Mouse (Mus musculus) hindbrain, postnatal 0 days (tissue): ENCODE measurements around the gene Ctbp2. TPM values are rescaled to one million over a fixed set of nuclear protein-coding genes. Genes with fewer than 3 reads are reported as not detected.

ENCODE experiments used
- ATAC-seq: fragments of 200-750 bp; cut with Nextera tagmentation; 2 replicates; pipeline ENCODE4 v1.8.0; 2017; ENCODE audit warnings: mild to moderate bottlenecking, moderate TSS enrichment, moderate library complexity
- DNase-seq: peaks from one replicate; pipeline ENCODE4 v3.0.0-alpha.2; 2015; ENCODE audit warnings: low spot score
- H3K27ac ChIP-seq: fragments of 300-500 bp; sonication (generic); 2 replicates; pipeline ENCODE4 v1.5.1; 2014; ENCODE audit warnings: mild to moderate bottlenecking
- H3K27me3 ChIP-seq: fragments of 300-500 bp; sonication (generic); 2 replicates; pipeline ENCODE4 v1.6.1; 2014; ENCODE audit warnings: low read length, mixed read lengths; ENCODE audit not compliant: insufficient read depth
- H3K36me3 ChIP-seq: fragments of 300-500 bp; sonication (generic); 2 replicates; pipeline ENCODE4 v1.6.1; 2014; ENCODE audit warnings: low read length, mixed read lengths; ENCODE audit not compliant: insufficient read depth
- H3K4me1 ChIP-seq: fragments of 300-500 bp; sonication (generic); 2 replicates; pipeline ENCODE4 v1.6.1; 2014; ENCODE audit warnings: antibody characterized with exemption, low read length, mixed read lengths; ENCODE audit not compliant: insufficient read depth
- H3K4me2 ChIP-seq: fragments of 300-500 bp; sonication (generic); 2 replicates; pipeline ENCODE4 v1.6.1; 2014; ENCODE audit warnings: low read depth, mild to moderate bottlenecking, low read length, moderate library complexity, mixed read lengths
- H3K4me3 ChIP-seq: fragments of 300-500 bp; sonication (generic); 2 replicates; pipeline ENCODE4 v1.5.1; 2014; ENCODE audit warnings: low read length
- H3K9ac ChIP-seq: fragments of 300-500 bp; sonication (generic); replicated peaks from 2 replicates; pipeline ENCODE4 v1.6.1; 2014; ENCODE audit warnings: mild to moderate bottlenecking, low read length, moderate library complexity, mixed read lengths
- H3K9me3 ChIP-seq: fragments of 300-500 bp; sonication (generic); 2 replicates; pipeline ENCODE4 v1.6.1; 2016; ENCODE audit warnings: low read length, mixed read lengths
- CTCF ChIP-seq: IDR thresholded peaks from 2 replicates; pipeline ENCODE4 v1.5.1; 2016; ENCODE audit warnings: antibody characterized with exemption, control low read depth, low read depth
- WGBS: fragments of 180-500 bp; shearing (Covaris S2); extraction: QIAGEN DNeasy Blood & Tissue Kit; methylation state at CpG from one replicate; pipeline ENCODE4 v1.1.7; 2014; 5-methylcytosine and 5-hydroxymethylcytosine counted together
- polyA plus RNA-seq: library from polyadenylated mRNA; unstranded; fragments of >200 nt; fragmentation: Nextera tagmentation; extraction: Ambion mirVana; gene quantifications from 2 replicates; pipeline ENCODE4 v1.2.1, GENCODE M21; 2015
- total RNA-seq: library from RNA; depleted of rRNA; stranded (reverse); fragments of >200 nt; gene quantifications from 2 replicates; pipeline ENCODE4 v1.2.3, GENCODE M21; 2014

Gene Ctbp2
- total and polyA plus RNA-seq, 2 experiments from 2014 or later = 39.6 to 89.0 TPM

DNA sequence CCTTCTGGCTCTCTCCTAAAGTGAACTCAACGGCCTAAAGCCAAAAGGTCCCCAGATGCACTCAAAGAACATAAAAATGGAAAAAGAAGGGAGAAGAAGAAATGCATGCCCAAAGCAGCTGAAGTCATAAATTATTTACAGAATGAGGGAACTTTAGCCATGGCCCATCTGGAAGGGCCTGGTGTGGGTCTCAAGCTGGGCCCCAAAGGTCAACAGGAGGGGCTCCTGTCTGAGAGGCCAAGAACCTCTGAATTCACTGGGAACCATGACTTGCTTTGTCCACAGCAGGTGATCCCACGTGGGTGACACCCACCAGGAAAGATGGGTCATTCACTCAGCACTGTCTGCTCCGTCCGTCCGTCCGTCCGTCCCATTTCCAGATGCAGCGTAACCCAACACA, 67.2 kb downstream of the Ctbp2 start:
- no peak overlapping the region for H3K4me2 ChIP-seq
- no peaks in the 10 kb centered on the region for H3K9me3 ChIP-seq
- no peak overlapping the region for H3K4me3 ChIP-seq
- H3K27me3 ChIP-seq = no peaks in the 10 kb centered on the region
- no peak for ATAC-seq
- H3K4me1 ChIP-seq = peaks cover 19% of the 10 kb centered on the region
- no peak for DNase-seq
- no peaks in the 10 kb centered on the region for H3K36me3 ChIP-seq
- WGBS = 95% methylated on average over 8 of the region's 8 CpGs
- no peak overlapping the region for H3K9ac ChIP-seq
- TF ChIP-seq CTCF = no peak
- no peak overlapping the region for H3K27ac ChIP-seq

DNA sequence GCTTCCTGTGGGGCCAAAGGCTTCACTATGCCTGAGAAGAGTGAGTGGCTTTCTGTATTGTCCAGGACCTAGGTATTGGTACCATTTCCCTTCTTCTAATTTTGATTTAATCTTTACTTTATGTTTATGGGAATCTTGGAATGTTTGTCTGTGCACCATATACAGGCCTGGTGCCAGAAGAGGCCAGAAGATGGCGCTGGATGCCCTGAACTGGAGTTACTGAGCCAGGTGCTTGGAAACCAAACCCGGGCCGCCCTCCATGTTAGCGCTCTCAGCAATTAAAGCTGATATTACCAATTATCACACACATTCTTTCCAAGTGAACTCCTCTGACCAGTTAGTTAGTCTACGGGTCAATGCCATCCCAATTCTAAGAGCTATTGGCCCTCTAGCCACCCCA, 69.7 kb downstream of the Ctbp2 start:
- 94% methylated on average over 5 of the region's 5 CpGs for WGBS

DNA sequence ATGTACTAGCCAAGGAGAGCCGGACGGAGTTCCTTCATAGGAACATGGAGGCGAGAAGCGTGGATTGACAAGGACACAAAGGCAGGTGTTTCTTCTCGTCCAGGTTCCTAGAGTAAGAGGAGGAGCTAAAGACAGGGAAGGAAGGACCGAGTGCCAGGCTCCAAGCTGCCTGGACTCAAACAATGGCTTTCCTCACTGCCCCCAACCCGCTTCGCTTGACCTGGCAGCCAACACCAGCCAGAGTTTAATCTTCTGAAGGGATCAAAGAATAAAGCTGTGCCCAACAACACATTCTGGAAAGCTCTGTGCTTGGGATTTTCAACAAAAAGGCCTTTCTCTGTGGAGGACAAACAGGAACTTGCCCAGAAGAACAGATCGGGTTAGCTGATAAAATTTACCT, 70.4 kb downstream of the Ctbp2 start:
- TF ChIP-seq CTCF = no peak
- H3K9me3 ChIP-seq = no peaks in the 10 kb centered on the region
- ATAC-seq (no peak), DNase-seq (no peak)
- H3K4me3 ChIP-seq = no peak overlapping the region
- H3K9ac ChIP-seq = no peak overlapping the region
- no peaks in the 10 kb centered on the region for H3K27me3 ChIP-seq
- 69% methylated on average over 9 of the region's 9 CpGs for WGBS
- H3K4me1 ChIP-seq = peaks cover 4% of the 10 kb centered on the region
- H3K36me3 ChIP-seq = no peaks in the 10 kb centered on the region
- no peak overlapping the region for H3K27ac ChIP-seq
- no peak overlapping the region for H3K4me2 ChIP-seq

More for the DNA sequence above, 69.7 kb downstream of the Ctbp2 start:
- Histone ChIP-seq H3K4me1 (peaks cover 8% of the 10 kb centered on the region), H3K27me3 (no peaks in the 10 kb centered on the region), H3K9me3 (no peaks in the 10 kb centered on the region), H3K9ac (no peak overlapping the region), H3K36me3 (no peaks in the 10 kb centered on the region), H3K4me2 (no peak overlapping the region), H3K27ac (no peak overlapping the region), H3K4me3 (no peak overlapping the region)
- DNase-seq (no peak), ATAC-seq (no peak)
- TF ChIP-seq CTCF = peak; percentile 32

DNA sequence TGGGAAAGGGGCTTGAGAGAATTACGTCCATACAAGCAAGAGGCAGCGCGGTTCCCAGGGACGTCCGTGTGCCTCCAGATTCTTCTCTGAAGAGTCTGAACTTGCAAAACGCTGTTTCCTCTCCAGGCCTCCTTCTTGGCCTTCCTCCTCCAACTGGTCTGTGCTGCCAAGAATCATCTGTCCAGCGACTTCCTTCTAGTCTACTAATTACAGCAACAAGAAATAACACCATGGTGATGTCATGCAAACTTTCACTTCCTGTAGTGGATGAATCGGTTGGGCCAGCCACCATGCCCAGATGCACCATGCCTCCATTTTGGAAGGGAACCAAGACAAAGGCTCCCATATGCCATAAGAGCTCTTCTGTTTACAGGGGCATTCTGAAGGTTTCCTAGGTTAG, 71.3 kb downstream of the Ctbp2 start:
- Histone ChIP-seq H3K4me3 (no peak overlapping the region), H3K36me3 (no peaks in the 10 kb centered on the region), H3K4me2 (no peak overlapping the region), H3K9ac (no peak overlapping the region), H3K27ac (no peak overlapping the region), H3K4me1 (peaks cover 8% of the 10 kb centered on the region; the same call in 1 of the 2 replicates), H3K27me3 (no peaks in the 10 kb centered on the region), H3K9me3 (no peaks in the 10 kb centered on the region)
- TF ChIP-seq CTCF = no peak
- DNase-seq = no peak
- WGBS = 65% methylated on average over 8 of the region's 8 CpGs
- ATAC-seq = no peak

DNA sequence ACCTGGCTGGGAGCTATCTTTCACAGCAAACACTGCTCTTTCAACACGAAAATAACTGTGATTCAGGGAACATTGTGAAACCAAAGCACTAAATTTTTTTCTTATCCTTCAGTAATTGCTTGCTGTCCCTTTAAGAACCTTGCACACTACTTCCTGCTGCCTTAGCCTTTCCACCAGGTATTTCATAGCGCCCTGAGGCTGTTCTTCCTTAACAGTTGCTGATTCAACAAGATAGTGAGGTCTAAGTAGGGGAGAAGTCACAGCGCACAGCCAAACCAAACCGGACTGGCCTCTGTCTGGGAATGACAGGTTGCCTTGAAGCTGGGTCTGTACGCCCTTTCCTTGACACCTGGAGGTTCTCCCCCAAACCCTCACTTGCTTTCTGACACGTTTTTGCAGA, 73.5 kb downstream of the Ctbp2 start:
- TF ChIP-seq CTCF = no peak
- 83% methylated on average over 6 of the region's 6 CpGs for WGBS
- Histone ChIP-seq H3K9ac (no peak overlapping the region), H3K27me3 (no peaks in the 10 kb centered on the region), H3K9me3 (no peaks in the 10 kb centered on the region), H3K27ac (no peak overlapping the region), H3K36me3 (no peaks in the 10 kb centered on the region), H3K4me2 (no peak overlapping the region), H3K4me3 (no peak overlapping the region), H3K4me1 (peaks cover 17% of the 10 kb centered on the region; the same call in 1 of the 2 replicates)
- ATAC-seq (no peak), DNase-seq (no peak)

DNA sequence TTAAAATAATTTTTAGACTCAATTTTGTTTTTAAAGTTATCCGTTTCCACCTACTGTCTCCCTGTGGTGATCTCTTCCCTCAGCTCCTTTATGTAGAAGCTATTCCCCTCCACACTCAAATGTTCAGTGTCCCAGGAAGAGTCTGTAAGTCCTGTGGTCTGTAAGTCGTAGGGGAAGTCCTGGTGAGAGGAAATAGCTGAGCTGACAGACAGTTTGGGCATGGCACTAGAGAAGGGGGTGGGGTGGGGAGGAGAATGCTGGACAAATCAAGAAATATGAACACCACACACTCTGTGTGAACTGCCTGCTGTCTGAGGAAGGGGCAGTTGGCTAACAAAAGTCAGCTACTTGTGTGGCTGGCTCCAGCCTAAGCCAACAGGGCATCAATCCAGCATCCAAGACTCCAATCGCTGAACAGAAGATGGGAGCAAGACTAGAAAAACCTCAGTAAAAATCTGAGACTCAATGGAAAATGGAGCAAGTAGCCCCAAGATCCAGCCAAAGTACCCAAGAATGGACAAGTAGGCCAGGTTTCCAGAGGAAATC, 76.0 kb downstream of the Ctbp2 start:
- TF ChIP-seq CTCF = no peak
- ATAC-seq (peak; percentile 47; the same call in 1 of the 2 replicates), DNase-seq (peak; percentile 48)
- Histone ChIP-seq H3K36me3 (no peaks in the 10 kb centered on the region), H3K4me1 (peaks cover 17% of the 10 kb centered on the region; the same call in 1 of the 2 replicates), H3K4me2 (no peak overlapping the region), H3K9ac (no peak overlapping the region), H3K27ac (peak overlapping the region; percentile 5; the same call in 1 of the 2 replicates), H3K9me3 (no peaks in the 10 kb centered on the region), H3K4me3 (no peak overlapping the region), H3K27me3 (no peaks in the 10 kb centered on the region)
- WGBS = 59% methylated on average over 3 of the region's 3 CpGs

DNA sequence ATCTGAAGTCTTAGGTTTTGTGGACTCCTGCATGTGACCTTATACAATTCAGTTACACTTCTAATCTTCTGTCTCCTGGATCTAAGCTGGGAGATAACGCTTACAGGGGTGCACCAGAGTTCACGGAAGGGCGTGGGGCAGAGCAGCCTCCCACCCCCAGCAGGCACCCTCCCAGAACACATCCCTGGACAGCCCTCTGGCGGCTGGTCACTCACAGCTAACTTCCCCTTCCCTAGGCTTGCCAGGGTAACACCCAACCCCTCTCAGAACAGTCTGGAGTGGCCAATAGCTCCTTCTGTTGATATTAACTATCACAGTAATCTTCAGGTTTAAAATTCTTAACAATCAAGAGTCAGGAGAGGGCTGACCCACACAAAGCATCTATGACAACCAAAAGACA, 76.9 kb downstream of the Ctbp2 start:
- Histone ChIP-seq H3K27me3 (no peaks in the 10 kb centered on the region), H3K9ac (no peak overlapping the region), H3K27ac (no peak overlapping the region), H3K9me3 (no peaks in the 10 kb centered on the region), H3K4me1 (peaks cover 17% of the 10 kb centered on the region; the same call in 1 of the 2 replicates), H3K36me3 (no peaks in the 10 kb centered on the region), H3K4me2 (no peak overlapping the region), H3K4me3 (no peak overlapping the region)
- TF ChIP-seq CTCF = no peak
- no peak for DNase-seq
- 91% methylated on average over 4 of the region's 4 CpGs for WGBS
- no peak for ATAC-seq
